Mouse (Mus musculus): ENCODE data around the gene Zap70.

DNA sequence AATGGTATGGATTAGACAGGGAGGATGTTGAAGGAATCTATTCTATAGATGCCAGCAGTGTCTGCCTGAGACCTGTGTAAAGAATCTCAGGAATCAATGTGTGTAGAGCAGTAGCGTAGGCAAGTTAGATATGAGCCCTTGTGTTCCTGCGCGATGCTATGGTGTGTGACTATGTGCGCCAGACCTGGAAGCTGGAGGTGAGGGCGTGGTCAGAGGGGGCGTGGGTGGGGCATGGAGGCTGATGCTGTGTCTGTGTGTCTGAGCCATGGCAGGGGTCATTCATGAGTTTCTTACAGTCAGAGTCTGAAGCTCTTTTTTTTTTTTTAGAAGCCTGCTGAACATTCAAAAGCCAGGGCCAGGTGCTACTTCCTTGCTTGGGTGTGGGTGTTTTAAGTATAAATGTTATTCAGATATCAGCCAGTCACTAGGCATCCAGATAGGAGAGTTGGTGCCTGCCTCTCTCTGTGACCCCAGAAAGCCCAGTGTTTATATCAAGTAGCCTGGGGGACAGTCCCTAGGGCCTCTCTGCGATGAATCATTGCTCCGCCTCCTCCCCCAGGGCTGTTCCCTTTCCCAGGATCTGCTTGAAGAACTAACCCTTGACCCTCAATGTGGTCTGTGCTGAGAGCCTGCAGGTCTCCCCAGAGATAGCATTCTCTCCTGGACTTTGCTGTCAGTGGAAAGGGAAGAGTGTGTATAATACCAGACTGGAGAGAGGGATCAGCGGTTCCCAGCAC lies 10.8 kb downstream of the Zap70 start:
- no peak for TF ChIP-seq POLR2A (IDR thresholded peaks at IDR 0.05; ENCODE audit: low read depth, low read length)
- no peak for TF ChIP-seq CTCF (conservative IDR thresholded peaks at IDR 0.05 in 1 of 2, IDR thresholded peaks at IDR 0.05 in 1 of 2; ENCODE audit: low read depth in 2 of 2, low read length in 2 of 2)
- TF ChIP-seq SMC3 (IDR thresholded peaks at IDR 0.05; ENCODE audit: low read depth, low read length), result no peak
- no peak for TF ChIP-seq TBP (conservative IDR thresholded peaks at IDR 0.05; ENCODE audit: low read depth, low read length)
- no peak for TF ChIP-seq ZC3H11A (IDR thresholded peaks at IDR 0.05; ENCODE audit: low read depth, low read length)
- no peak for TF ChIP-seq CHD1 (IDR thresholded peaks at IDR 0.05; ENCODE audit: low read depth, low read length)
- TF ChIP-seq MAX (IDR thresholded peaks at IDR 0.05; ENCODE audit: low read length), result no peak
- TF ChIP-seq EP300 (IDR thresholded peaks at IDR 0.05; ENCODE audit: low read length), result no peak
- no peak for TF ChIP-seq USF1 (IDR thresholded peaks at IDR 0.05; ENCODE audit: low read depth, low read length)
